Mouse (Mus musculus): Measurements from ENCODE around the gene Hoxa6.

DNA sequence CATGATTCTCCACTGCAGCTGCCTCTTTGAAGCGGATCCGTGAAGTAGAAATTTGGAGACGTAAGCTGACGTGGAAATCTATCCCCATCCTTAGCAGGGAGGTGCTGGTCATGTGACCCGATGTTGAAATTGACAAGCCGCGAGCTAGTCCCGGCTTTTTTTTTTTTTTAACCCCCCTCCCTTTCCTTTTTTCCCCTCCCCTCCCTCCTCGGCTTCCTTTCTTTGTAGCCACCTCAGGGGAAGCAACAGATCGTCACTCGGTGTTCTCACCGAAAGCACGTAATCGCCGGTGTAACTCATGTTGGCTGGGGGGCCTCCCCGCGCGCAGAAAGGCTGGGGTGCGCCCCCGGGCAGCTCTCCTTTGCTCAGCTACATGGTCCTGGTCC lies 37.2 kb upstream of the Hoxa6 start, which contains the start of gene Hoxa11:
- TF ChIP-seq POU5F1 (IDR thresholded peaks at IDR 0.05; ENCODE audit: borderline replicate concordance, low read length) (no peak), CTCF (conservative IDR thresholded peaks at IDR 0.05; ENCODE audit: low read length) (no peak), NANOG (IDR thresholded peaks at IDR 0.05; ENCODE audit: borderline replicate concordance, low read length) (no peak)
